Mouse (Mus musculus) cortical plate, adult 2 months (tissue): ENCODE data around the gene Mrtfa.

Source experiments
- CTCF ChIP-seq: fragments of 200-500 bp; IDR thresholded peaks from 2 replicates; pipeline ENCODE4 v1.5.1; 2011; ENCODE audit warnings: mild to moderate bottlenecking, control low read depth, low read length; ENCODE audit not compliant: insufficient read depth; ENCODE audit errors: extremely low read depth
- POLR2A ChIP-seq: fragments of 200-500 bp; IDR thresholded peaks from 2 replicates; pipeline ENCODE4 v1.6.1; 2011; ENCODE audit warnings: mild to moderate bottlenecking, low read length, control low read depth; ENCODE audit not compliant: insufficient read depth; ENCODE audit errors: extremely low read depth

- TF ChIP-seq CTCF (no peak), POLR2A (no peak)
These were observed 34.5 kb upstream of the Mrtfa start for GRCm38 (mm10) chr15:81225016-81225415.
